Mouse (Mus musculus) 416B (cell line): ENCODE results near the gene Rpl18a.

Experiments
- DNase-seq: peaks from one replicate; pipeline ENCODE4 v3.0.0; 2011; ENCODE audit warnings: low read depth

Rpl18a gene

GRCm38 (mm10) chr8:70897021-70897680 is at the start of gene Rpl18a:
Gene Rpl18a (minus strand): TSS chr8:70897412.
- peak; percentile 100 for DNase-seq

- DNase-seq = peak; percentile 15
Observed at GRCm38 (mm10) chr8:70943187-70943586, 46.0 kb upstream of the Rpl18a start.

- DNase-seq = peak; percentile 43
Observed at GRCm38 (mm10) chr8:70941478-70941877, 44.3 kb upstream of the Rpl18a start.

- no peak for DNase-seq
Observed at GRCm38 (mm10) chr8:70937200-70937599, 40.0 kb upstream of the Rpl18a start.

GRCm38 (mm10) chr8:70934786-70935185 is 37.6 kb upstream of the Rpl18a start:
- DNase-seq = no peak

- no peak for DNase-seq
Observed at GRCm38 (mm10) chr8:70933036-70933435, 35.8 kb upstream of the Rpl18a start.

GRCm38 (mm10) chr8:70931731-70932130 is 34.5 kb upstream of the Rpl18a start:
- no peak for DNase-seq

GRCm38 (mm10) chr8:70928778-70929322 is 31.6 kb upstream of the Rpl18a start:
- DNase-seq = no peak

- DNase-seq = no peak
Observed at GRCm38 (mm10) chr8:70928096-70928495, 30.9 kb upstream of the Rpl18a start.

GRCm38 (mm10) chr8:70926396-70926795 is 29.2 kb upstream of the Rpl18a start:
- no peak for DNase-seq

GRCm38 (mm10) chr8:70925754-70926153 is 28.5 kb upstream of the Rpl18a start:
- DNase-seq = no peak

GRCm38 (mm10) chr8:70924151-70924550 is 26.9 kb upstream of the Rpl18a start:
- no peak for DNase-seq

GRCm38 (mm10) chr8:70920049-70920922 is 23.1 kb upstream of the Rpl18a start:
- DNase-seq = peak; percentile 47

- DNase-seq = no peak
Observed at GRCm38 (mm10) chr8:70914704-70915103, 17.5 kb upstream of the Rpl18a start.

GRCm38 (mm10) chr8:70913523-70913922 is 16.3 kb upstream of the Rpl18a start:
- DNase-seq = no peak

- DNase-seq = no peak
Observed at GRCm38 (mm10) chr8:70912955-70913354, 15.7 kb upstream of the Rpl18a start.

GRCm38 (mm10) chr8:70911596-70911995 is 14.4 kb upstream of the Rpl18a start:
- DNase-seq = peak; percentile 26

- no peak for DNase-seq
Observed at GRCm38 (mm10) chr8:70907518-70907917, 10.3 kb upstream of the Rpl18a start.

GRCm38 (mm10) chr8:70905831-70906736 is 8.9 kb upstream of the Rpl18a start, which contains the start of gene Map1s:
Gene Map1s (plus strand): TSS chr8:70905932.
- peak; percentile 89 for DNase-seq

GRCm38 (mm10) chr8:70905463-70905830 is 8.2 kb upstream of the Rpl18a start:
- no peak for DNase-seq

- peak; percentile 93 for DNase-seq
Observed at GRCm38 (mm10) chr8:70904532-70904931, 7.3 kb upstream of the Rpl18a start.

GRCm38 (mm10) chr8:70903582-70903981 is 6.4 kb upstream of the Rpl18a start:
- DNase-seq = no peak
